Mouse (Mus musculus) liver, postnatal 0 days (tissue): ENCODE measurements around the gene Gm10961.

ENCODE experiments used
- CTCF ChIP-seq: sonication (generic); IDR thresholded peaks from 2 replicates; pipeline ENCODE4 v1.5.1; 2016; ENCODE audit warnings: antibody characterized with exemption, low read depth
- EP300 ChIP-seq: IDR thresholded peaks from 2 replicates; pipeline ENCODE4 v1.6.1; 2016; ENCODE audit warnings: antibody characterized with exemption, low read depth, mild to moderate bottlenecking

DNA sequence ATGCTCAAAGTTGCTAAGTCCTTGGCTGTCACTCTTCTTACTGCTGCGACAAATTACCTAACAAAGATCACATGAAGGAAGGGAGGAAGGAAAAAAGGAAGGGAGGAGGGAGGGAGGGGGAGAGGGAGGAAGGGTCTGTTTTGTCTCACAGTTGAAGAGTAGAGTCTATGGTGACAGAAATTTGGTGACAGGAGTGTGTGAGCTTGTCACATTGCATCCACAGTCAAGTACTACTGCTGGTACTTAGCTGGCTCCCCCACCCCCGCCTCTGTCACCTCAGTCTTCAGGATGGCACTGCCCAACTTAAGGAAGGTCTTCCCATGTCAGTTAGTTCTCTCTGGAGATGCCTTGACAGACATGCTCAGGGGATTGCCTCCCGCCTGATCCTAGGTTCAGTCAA lies 5.1 kb downstream of the Gm10961 start:
- TF ChIP-seq EP300 (no peak), CTCF (no peak)
